Mouse (Mus musculus) layer of hippocampus, adult 18-20 months (tissue): ENCODE results near the gene Fgf2. TPM values are rescaled to one million over a fixed set of nuclear protein-coding genes. Genes with fewer than 3 reads are reported as not detected.
A peak's percentile ranks its signal among the peaks of the same experiment; 100 is the strongest.

Experiments
- DNase-seq, 2 experiments: peaks; one replicate each; pipeline ENCODE4 v3.0.0; 2022; ENCODE audit warnings: low spot score in 2 of 2
- total RNA-seq, 2 experiments: library from RNA; stranded (reverse); gene quantifications; 2 replicates each; pipeline ENCODE4 v1.2.3; 2021

Gene Fgf2
- total RNA-seq, 2 experiments from 2014 or later: 8.4 to 11.4 TPM

DNA sequence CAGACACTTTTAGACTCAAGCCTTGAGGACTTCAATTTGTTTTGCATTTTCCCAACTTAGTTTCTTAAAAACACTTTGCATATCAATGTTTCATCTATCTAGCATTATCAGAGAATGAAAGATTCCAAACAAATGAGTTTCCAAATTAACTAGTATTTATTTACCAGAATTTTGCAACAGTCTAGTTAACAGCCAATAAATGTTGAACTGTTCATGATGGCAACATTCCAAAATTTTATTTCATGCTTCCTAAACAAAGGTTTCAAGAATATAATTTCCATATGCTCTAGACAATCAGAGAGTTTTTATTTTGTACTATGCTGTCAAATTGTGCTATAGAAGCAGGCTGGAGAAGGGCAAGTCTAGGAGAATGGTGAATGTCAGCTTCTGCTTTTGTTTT, 59.5 kb downstream of the Fgf2 start:
- no peak for DNase-seq

DNA sequence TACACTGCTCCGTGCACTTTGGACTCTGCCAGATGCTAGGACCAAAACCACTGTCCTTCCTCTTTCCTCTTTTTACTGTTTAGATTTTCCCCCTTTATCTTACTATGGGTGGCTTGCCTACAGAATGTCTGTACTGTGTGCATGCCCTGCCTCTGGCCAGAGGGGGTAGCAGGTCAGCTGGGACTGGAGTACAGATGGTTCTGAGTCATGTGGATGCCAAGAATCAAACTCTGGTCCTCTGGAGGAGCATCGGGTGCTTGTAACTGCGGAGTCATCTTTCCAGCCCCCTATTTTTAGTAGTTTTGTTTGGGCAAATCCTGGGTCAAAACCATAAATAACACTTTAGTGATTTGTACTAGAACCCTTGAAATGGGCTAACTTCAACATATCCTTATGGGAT, 65.3 kb downstream of the Fgf2 start:
- no peak for DNase-seq

DNA sequence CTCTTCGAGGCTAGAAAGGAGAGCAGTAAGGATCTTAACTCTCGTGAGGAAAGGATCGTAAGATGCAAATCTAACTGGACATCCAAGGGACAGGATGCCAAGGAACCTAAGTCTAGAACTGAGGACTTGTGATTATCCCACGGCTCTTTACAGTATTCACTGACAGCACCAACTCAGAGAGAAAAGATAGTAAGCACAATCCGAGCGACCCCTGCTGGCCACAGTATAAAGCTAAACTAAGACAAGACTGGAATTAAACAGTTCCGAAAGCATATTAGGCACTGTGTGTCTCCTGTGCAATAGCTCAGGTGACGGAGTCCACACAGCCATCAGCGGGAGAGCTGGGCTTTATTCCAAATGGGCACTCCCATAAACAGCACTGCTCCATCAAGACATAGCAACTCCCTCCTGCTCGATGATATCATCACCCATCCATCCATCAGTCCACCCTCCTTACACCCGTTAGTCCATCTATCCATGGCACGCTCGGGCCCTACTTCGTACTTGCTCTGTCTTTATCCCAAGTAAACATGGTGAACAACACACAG, 66.3 kb downstream of the Fgf2 start:
- DNase-seq: peak; percentile 57 to 91

DNA sequence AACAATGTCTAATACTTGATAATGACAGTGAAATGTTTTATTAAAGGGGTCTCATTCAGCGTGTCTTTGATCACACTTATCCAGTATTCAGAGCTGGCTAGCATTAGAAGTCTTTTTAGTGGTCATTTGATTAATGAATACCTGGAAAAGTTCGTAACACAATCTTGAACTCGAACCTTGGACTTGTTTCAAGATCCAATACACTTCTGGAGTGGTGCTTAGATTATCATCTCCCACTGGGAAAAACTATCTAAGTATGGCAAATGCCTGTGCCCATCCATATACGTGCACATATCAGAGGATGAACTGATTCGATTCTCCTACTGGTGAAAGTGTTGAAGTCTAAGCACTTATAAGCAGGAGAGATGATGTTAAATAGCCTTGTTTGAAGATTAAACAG, 70.2 kb downstream of the Fgf2 start:
- no peak for DNase-seq

DNA sequence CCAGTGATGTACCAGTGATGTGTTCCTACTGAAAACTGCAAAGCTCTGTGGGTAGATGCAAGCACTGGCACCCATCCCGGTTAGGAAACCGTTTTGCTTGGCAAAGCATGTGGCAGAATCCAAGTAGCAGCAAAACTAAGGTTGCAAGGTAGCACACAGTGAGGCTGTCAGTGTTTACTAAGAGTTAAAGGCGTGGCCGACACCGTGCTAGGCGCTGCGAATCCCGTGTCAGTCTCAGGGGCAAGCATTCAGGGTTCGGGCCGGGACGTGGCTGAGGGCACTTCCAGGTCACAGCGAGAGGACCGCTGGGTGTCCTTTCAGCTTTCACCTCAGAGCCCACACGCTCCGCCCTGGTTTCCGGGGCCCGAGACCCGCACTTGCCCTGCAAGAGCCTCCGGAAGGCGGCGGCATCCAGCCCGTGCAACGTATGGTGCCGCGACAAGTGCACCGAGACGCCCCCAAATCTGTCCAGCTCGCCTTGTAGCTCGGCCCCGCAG, 70.9 kb downstream of the Fgf2 start:
- peak; percentile 68 to 78 for DNase-seq

DNA sequence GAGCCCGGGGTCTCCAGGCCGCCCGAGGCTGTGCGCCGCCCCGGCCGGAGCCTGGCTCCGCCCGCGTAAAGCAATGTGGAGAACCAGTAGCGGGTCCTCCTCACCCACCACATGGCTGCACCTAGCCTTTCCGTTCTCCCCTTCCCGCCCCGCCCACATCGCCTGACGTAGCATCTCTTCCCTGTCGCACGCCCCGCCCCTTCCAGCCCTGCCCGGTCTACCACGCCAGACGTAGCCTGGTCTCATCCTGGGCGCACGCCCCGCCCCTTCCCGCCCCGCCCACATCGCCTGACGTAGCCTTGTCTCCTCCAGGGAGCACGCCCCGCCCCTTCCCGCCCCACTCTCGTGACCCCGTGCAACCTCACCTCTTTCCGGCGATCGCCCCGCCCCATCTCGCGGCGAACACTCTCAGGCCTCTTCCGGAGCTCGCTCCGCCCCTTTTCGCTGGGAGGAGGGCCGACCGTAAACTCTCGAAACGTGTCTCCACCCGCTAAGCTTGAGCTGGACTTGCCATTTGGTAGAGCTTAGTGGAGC, 71.4 kb downstream of the Fgf2 start, which contains the start of gene Spata5:
Gene Spata5, plus strand, starts transcription at position 439 of the 534 bp plus-strand sequence.
- DNase-seq: peak; percentile 92 to 97

DNA sequence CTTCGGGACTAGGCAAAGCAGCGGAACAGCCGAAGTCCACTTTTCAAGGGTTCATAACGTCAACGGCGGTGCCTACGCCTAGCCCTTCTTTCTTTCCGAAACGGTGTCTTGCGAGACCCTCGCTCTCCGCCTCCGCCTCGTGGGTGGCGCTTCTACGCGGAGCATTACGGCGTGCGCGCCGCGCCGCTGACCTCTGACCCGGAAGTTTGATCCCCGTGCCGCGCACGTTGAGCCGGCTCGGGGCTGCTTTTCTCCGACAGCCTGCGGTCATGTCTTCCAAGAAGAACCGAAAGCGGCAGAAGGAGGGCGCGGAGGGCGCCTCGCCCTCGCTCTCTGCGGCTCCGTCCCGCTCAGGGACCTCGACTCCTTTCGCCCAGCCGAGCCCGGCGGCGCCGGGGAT, 71.9 kb downstream of the Fgf2 start, which contains the start of gene Nudt6:
Gene Nudt6, minus strand, starts transcription at position 140 of the 400 bp plus-strand sequence.
- DNase-seq: peak; percentile 83 to 93

DNA sequence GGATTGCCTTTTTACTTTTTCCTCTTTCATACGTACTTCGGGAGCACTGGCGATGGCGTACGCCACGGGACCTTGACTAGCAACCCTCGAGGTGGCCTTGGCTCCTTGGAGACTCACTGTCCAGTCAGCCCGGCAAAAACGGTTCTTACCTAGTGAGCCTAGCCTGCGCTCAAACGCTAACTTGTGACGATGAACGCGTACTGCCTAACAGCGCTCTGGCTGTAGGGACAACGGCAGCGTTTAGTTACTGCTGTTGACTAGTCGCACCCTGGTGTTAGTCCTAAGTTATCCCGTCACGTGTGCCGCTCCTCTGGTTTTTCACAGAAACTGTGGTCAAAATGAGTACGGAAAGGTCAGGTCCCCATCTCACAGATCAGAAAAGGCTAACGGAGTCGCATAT, 72.5 kb downstream of the Fgf2 start:
- peak in 1 of 2 experiments; percentile 32 for DNase-seq

DNA sequence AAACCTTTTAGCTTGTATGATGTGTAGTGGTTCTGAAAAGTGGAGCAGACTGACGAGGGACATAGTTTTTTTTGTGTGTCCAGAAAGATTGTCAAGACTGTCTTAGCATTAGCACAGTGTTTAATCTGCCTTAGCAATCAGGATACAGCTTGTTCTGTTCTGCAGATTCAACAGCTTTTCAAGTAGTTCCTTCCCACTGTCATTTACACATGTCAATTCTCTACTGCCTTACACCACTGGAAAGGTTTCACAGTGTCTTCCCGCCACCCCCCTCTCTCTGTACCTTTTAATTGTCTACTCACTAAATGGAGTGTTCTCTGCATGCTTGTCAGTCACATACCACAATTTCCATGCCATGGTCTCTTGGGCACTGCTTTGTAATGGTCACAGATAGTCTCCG, 73.0 kb downstream of the Fgf2 start:
- no peak for DNase-seq

DNA sequence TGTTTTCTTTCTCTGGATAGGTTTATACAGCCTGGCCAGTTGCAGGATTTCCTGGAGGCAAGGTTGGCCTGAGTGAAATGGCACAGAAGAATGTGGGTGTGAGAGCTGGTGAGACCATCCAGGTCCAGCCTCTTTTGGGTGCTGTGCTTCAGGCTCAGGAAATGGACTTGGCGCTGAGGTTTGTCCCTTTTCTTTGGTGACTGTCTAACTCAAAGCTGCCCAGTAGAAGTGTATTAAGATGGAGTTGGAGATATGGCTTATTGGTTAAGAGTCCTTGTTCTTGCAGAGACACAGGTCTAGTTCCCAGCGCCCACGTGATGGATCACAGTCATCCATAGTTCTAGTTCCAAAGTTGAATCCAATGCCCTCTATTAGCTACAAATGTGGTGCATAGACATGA, 77.9 kb downstream of the Fgf2 start:
- DNase-seq: no peak

DNA sequence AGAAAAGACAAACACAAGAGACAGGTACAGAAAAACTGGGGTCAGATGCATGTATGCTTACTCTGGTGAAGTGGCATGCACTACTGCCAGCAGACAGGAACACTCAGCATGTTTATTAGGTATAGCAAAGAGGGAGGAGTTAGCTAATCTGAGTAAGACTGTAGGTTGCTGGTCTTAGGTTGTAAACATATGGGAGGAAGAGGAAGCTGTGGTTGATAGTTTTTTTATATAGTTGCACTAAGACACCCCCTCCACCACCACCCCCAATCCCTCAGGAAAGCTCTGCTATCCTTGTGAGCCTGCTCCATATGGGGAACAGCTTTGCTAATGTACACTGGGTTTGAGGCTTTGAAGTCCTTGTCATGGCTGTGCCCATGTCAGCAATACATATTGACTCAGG, 82.2 kb downstream of the Fgf2 start:
- DNase-seq: no peak

DNA sequence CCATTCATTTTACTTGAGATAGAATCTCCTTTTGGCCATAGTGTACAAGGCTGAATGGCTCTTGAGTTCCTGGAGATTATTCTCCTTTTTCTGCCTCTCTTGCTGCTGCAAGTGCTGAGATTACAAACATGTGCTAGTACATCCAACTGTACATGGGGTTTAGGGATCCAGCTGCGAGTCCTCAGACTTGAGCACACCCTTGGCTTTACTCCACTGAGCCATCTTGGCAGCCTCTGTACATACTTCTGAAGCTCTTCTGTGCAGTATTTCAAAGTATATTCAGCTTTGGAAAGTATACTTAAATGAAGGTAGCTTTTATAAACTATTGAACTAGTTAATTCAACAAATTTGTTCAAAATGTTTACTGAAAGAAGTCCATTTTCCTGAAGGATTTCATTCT, 91.6 kb downstream of the Fgf2 start:
- DNase-seq: no peak

DNA sequence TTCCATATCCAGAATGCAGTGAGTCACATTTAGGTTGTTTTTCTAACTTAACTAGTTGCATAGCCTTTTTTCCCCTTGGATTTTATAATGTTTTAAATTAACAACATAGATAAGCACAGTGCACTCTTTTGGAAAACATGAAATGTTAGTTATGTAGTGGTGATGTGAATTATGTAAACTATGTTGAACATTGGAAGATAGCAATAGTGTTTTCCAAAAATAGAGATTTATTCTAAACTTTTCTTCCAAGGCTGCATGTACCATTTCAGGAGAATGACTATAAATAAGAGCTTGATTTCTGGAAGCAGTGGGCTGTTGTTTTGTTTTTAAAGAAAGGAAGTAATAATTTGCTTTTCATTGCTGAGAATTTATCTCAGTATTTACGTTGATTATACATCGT, 95.3 kb downstream of the Fgf2 start:
- no peak for DNase-seq

DNA sequence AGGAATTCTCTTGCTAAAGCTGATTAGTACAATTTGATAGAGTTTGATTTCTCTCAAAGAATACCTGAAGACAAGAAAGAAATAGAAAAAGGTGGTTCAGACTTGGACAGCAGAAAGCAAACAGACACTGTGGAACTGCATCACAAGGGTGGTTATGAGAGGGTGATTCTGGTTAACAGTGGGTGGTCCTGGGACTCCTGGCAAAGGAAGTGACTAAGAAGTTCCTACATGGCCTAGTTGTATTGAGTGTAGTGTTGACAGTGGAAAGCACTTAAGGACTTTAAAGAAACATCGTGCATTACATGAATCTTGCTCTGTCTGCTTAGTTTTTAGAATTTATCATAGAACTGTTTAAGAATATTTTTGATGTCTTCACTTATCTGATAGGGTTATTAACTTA, 107.8 kb downstream of the Fgf2 start:
- DNase-seq: no peak

Other genes with a start within 250 kb of the Fgf2 start
- not detected for gene Il2, start 222.4 kb upstream of the Fgf2 start, total RNA-seq
- under 1 TPM in 1 of 2 experiments, not detected in 1; 0.23 TPM for gene Il21, start 115.7 kb upstream of the Fgf2 start, total RNA-seq
- 1 to 10 TPM; 5.2 to 6.3 TPM for gene Bbs12, start 35.8 kb upstream of the Fgf2 start, total RNA-seq
- gene Cetn4, start 35.6 kb upstream of the Fgf2 start, total RNA-seq: 10 to 100 TPM in 1 of 2 experiments, 1 to 10 TPM in 1; 9.0 to 13.3 TPM
- gene Spata5, start 71.5 kb downstream of the Fgf2 start, total RNA-seq: 10 to 100 TPM; 26.8 to 31.0 TPM
- gene Nudt6, start 71.9 kb downstream of the Fgf2 start, total RNA-seq: 1 to 10 TPM; 4.7 to 7.1 TPM